Mouse (Mus musculus) splenic B cell, adult 2 months (primary cell): ENCODE results near the gene Uqcc1.
"Not testable (repeated sequence)": the region's sequence is repeated elsewhere in the genome, so short reads cannot be mapped to it uniquely, and the experiment has no call there.

Experiments used
- DNase-seq: peaks from one replicate; pipeline ENCODE4 v3.0.0-alpha.2; 2011; ENCODE audit warnings: low read depth, low spot score
- H3K27me3 ChIP-seq: 2 replicates; pipeline ENCODE4 v1.6.1; 2012; ENCODE audit warnings: mild to moderate bottlenecking, low read length, moderate library complexity, mixed read lengths; ENCODE audit not compliant: control insufficient read depth, poor library complexity, insufficient read depth, severe bottlenecking
- H3K36me3 ChIP-seq: 2 replicates; pipeline ENCODE4 v1.6.1; 2012; ENCODE audit warnings: mild to moderate bottlenecking, low read length, moderate library complexity, mixed read lengths; ENCODE audit not compliant: control insufficient read depth, poor library complexity, insufficient read depth, severe bottlenecking

The Uqcc1 gene

GRCm38 (mm10) chr2:155852536-155852935, 77.6 kb downstream of the Uqcc1 start:
- DNase-seq: no peak
- Histone ChIP-seq H3K27me3 (no peaks in the 10 kb centered on the region), H3K36me3 (peaks cover 4% of the 10 kb centered on the region; the same call in 1 of the 2 replicates)

- no peaks in the 10 kb centered on the region for H3K27me3 ChIP-seq
- H3K36me3 ChIP-seq: peaks cover 13% of the 10 kb centered on the region
- no peak for DNase-seq
Measured at GRCm38 (mm10) chr2:155850120-155850519, 80.0 kb downstream of the Uqcc1 start.

DNA sequence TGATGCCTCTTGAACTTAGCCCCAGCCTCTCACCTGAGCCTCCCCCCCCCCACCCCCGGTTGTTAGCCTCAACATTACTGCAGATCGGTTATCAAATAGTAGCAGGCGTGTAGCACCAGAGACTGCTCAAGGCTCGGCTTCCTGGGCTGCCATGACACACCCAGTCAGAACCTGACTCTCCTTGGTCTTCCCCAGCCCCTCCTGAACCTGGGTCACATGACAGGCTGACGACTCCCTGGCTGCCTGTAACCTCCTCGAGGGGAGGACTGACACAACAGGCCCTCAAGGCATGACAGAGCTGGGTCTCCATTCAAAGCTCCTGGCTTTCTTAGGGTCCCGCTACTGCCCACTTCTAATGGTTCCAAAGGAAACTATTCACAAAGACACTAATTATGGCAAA, 80.6 kb downstream of the Uqcc1 start:
- H3K36me3 ChIP-seq: peaks cover 13% of the 10 kb centered on the region
- DNase-seq: no peak
- no peaks in the 10 kb centered on the region for H3K27me3 ChIP-seq

DNA sequence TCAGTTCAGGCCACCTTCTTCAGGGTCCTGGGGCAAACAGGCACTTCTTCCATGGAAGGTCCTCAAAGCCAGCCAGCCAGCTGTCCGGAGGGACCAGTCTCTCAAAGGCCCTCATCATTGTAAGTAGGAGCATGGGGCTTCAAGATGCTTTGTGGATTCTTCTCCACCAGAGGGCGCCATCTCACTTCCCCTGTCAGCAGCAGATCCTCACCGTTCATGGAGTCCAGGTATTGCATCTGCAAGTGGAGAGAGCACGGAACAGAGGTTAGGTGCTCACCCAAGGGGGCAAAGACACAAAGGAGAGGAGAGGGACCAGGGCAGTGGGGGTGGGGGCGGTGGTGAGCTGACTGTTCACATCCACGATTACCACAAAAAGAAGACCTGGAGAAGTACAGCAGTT, 81.8 kb downstream of the Uqcc1 start:
- no peaks in the 10 kb centered on the region for H3K27me3 ChIP-seq
- DNase-seq: peak; percentile 85
- peaks cover 13% of the 10 kb centered on the region for H3K36me3 ChIP-seq

DNA sequence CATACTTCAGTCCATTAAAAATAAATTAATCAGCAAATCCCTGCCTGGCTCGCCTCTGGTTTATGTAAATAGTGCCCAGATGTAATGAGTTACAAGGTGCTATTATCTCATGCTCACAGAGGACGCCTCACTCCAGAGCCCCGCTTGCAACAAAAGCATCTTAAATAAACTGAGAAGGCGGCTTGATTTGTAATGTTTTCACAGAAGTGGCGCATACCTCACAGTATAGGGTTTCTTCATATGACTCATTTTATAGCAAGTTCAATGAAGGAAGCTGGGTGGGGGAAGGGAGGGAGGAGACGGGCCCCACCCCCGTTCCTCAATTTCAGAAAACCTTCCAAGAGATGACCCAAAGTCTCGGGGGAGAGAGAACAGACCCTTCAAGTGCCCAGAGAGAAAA, 83.2 kb downstream of the Uqcc1 start:
- peaks cover 13% of the 10 kb centered on the region for H3K36me3 ChIP-seq
- no peaks in the 10 kb centered on the region for H3K27me3 ChIP-seq
- no peak for DNase-seq

DNA sequence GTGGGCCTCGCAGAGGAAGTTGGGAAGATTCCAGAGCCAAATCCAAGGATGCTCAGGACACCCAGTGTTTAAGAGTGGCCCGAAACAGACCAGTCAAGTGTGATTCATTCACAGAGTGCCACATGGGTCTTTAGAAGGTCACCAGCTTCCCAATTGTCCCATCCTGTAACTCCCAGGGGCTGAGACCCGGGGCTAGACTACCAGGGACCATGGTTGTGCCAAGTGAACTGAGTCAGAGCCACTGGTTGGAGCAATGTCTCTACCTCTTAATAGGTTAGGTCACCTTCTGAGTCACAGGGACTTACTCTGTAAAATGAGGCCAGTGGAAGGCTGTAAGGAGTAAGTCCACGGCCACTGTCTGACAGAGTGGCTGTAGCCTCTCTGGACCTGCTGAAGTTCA, 91.1 kb downstream of the Uqcc1 start:
- H3K27me3 ChIP-seq: no peaks in the 10 kb centered on the region
- H3K36me3 ChIP-seq: no peaks in the 10 kb centered on the region
- no peak for DNase-seq

- DNase-seq: no peak
- no peaks in the 10 kb centered on the region for H3K36me3 ChIP-seq
- no peaks in the 10 kb centered on the region for H3K27me3 ChIP-seq
Measured at GRCm38 (mm10) chr2:155837961-155838360, 92.1 kb downstream of the Uqcc1 start.

DNA sequence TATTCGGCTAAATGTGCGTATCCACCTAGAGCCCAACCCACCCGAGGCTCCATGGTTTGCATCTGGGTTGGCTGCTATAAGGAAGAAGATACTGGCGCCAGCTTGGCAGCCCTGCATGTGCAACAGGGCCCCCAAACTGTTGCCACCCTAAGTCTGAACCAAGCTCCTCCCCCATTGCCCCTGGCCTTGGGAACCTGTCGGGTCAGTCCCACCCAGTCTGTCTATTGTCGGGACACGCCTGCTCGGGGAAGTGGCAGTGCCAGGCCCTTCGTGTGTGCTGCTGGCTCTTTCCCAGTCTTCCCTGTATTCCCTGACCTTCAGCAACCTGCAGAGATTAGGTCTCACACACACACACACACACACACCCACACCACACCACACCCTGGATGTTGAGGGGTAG, 95.4 kb downstream of the Uqcc1 start, which contains the start of gene Fam83c:
Gene Fam83c (minus strand): TSS at position 123 of the 400 bp plus-strand sequence.
- DNase-seq: no peak
- Histone ChIP-seq H3K27me3 (no peaks in the 10 kb centered on the region), H3K36me3 (no peaks in the 10 kb centered on the region)

GRCm38 (mm10) chr2:155832087-155832486, 98.0 kb downstream of the Uqcc1 start:
- H3K27me3 ChIP-seq, H3K36me3 ChIP-seq, DNase-seq: not testable (repeated sequence)

DNA sequence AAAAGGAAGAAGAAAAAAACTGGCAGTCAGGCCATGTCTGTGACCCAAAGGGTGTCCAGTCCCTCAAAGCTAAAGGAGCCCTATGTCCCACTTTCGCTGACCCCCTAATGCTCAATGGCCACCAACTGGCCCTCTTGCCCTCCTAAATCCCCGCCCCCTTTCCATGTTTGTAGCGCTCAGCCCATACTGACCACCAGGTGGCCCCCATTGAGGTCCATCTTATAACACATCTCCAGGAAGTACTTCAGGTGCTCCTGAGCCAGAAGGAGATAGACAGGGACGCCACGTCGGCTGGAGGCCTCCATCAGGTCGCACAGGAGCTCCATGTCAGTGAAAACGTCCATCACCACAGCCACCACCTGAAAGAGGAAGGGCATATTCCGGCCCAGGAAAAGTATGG, 98.8 kb downstream of the Uqcc1 start:
- H3K27me3 ChIP-seq: no peaks in the 10 kb centered on the region
- DNase-seq: peak; percentile 23
- H3K36me3 ChIP-seq: no peaks in the 10 kb centered on the region

DNA sequence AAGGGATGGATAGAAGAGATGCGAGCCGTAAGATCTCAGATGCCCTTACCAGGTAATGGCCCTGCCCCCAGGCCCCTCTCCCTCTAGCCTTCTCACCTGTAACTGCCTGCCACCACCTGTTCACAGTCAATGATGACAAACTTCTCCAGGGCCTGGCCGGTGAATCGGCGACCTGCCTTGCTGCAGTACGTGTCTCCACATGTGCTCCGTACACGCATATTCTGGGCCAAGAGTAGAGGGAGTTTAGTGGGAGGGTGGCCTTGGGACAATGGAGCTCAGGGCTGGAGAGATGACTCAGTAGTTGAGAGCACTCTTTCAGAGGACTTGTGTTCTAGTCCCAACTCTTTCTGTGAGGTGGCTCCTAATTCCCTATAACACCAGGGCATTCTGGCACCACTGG, 99.3 kb downstream of the Uqcc1 start:
- no peak for DNase-seq
- no peaks in the 10 kb centered on the region for H3K36me3 ChIP-seq
- no peaks in the 10 kb centered on the region for H3K27me3 ChIP-seq

DNA sequence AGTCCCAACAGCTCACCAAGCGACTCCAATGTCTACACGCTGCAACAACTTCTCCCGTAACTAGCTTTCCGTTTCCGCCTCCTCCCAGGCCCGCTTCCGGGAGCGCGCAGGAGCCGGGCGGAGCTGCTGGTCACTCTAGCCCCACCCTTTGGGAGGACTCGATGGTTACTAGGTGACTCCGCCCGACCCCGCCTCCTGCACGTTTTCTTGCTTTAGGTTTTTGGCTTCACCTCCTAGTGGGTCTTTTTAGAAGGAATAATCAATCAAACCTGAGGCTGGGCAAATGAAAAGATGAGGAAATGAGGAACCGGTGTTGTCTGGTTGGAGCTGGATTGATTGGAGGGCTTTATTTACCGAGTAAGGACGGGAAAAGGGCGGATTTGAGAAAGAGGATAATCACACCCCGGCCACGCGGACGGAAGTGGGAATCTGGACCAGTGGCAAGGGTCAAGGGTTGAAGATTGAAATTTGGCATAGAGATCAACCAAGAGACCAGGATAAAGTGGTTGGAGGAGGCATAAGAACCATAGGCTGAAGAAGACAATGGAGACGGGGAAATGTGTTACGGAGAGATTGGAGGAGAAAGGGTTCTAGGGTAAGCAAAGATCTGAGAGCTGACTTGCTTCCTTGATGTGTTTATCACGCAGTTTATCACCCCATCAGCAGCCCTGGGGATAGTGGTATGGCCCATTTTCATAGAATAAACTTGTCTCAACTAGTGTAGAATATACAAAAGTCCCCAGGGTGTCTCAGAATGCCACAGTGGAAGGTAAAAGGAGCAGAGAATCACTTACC, 103.3 kb downstream of the Uqcc1 start, which contains the start of gene Eif6:
Gene Eif6 (minus strand): TSS at position 296 of the 795 bp plus-strand sequence.
- no peaks in the 10 kb centered on the region for H3K27me3 ChIP-seq
- H3K36me3 ChIP-seq: peaks cover 4% of the 10 kb centered on the region
- DNase-seq: peak; percentile 83

GRCm38 (mm10) chr2:155825904-155826629, 104.0 kb downstream of the Uqcc1 start:
- peak; percentile 19 for DNase-seq
- H3K27me3 ChIP-seq: no peaks in the 10 kb centered on the region
- peaks cover 4% of the 10 kb centered on the region for H3K36me3 ChIP-seq

GRCm38 (mm10) chr2:155823722-155824121, 106.4 kb downstream of the Uqcc1 start:
- H3K27me3 ChIP-seq: no peaks in the 10 kb centered on the region
- peaks cover 9% of the 10 kb centered on the region for H3K36me3 ChIP-seq
- no peak for DNase-seq

DNA sequence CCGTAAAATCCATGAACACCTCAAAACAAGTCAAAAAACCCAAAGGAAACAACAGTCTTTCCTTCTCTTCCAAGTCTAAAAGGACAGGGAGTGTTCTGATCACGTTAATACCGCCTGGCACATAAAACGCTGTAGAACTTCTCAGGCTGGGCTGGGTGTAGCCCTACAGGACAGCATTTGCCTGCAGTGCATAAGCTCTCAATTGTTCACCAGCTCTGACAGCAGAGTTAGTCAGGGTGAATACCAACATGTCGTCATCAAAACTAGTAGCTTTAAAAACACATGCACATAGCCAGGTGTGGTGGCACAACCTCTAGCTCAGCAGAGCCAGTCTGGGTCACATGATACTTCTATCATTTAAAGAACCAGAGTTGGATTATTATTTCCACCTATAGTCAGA, 109.3 kb downstream of the Uqcc1 start:
- peaks cover 9% of the 10 kb centered on the region for H3K36me3 ChIP-seq
- no peak for DNase-seq
- no peaks in the 10 kb centered on the region for H3K27me3 ChIP-seq
